Mouse (Mus musculus): ENCODE measurements around the gene Podxl2.

DNA sequence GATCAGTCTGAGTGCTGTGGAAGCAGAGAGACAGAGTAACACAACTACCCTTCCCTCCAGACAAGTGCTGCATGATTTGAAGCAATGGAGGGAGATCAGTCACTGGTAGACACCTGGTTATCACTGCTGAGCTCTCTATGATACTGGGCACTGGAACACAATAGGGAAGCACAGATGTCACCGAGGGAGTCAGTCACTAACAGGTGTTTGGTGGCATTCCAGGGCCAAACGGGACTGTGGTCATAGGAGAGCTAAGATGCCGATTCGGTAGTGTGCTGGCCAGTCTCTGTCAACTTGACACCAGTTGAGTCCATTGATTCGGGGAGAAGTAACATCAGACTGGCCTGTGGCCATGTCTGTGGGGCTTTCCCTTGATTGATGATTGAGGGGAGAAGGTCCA, 20.3 kb downstream of the Podxl2 start:
- TF ChIP-seq CTCF (conservative IDR thresholded peaks at IDR 0.05; ENCODE audit: insufficient read depth, insufficient read length, low read depth, low read length) = no peak
- TF ChIP-seq POLR2A (IDR thresholded peaks at IDR 0.05; ENCODE audit: low read depth, low read length) = no peak

Measured in kidney, adult 2 months (tissue).